Mouse (Mus musculus) heart, embryonic 16.5 days (tissue): ENCODE data around the gene Hjurp. TPM values are rescaled to one million over a fixed set of nuclear protein-coding genes. Genes with fewer than 3 reads are reported as not detected.

Experiments
- ATAC-seq: fragments of 200-750 bp; cut with Nextera tagmentation; replicated peaks from 2 replicates; pipeline ENCODE4 v1.8.0; 2017; ENCODE audit warnings: moderate number of reproducible peaks; ENCODE audit not compliant: insufficient read depth, low FRiP score; ENCODE audit errors: extremely low read depth
- H3K27ac ChIP-seq: fragments of 300-500 bp; sonication (generic); 2 replicates; pipeline ENCODE4 v1.5.1; 2014; ENCODE audit warnings: mild to moderate bottlenecking, low read length, control low read depth, moderate library complexity
- H3K27me3 ChIP-seq: fragments of 300-500 bp; sonication (generic); 2 replicates; pipeline ENCODE4 v1.6.1; 2014; ENCODE audit warnings: low read length, mixed read lengths; ENCODE audit not compliant: control insufficient read depth, insufficient read depth
- H3K36me3 ChIP-seq: fragments of 300-500 bp; sonication (generic); 2 replicates; pipeline ENCODE4 v1.6.1; 2014; ENCODE audit not compliant: control insufficient read depth, insufficient read depth
- H3K4me1 ChIP-seq: fragments of 300-500 bp; sonication (generic); 2 replicates; pipeline ENCODE4 v1.6.1; 2014; ENCODE audit warnings: low read length, mixed read lengths; ENCODE audit not compliant: control insufficient read depth, insufficient read depth
- H3K4me2 ChIP-seq: fragments of 300-500 bp; sonication (generic); 2 replicates; pipeline ENCODE4 v1.6.1; 2014; ENCODE audit warnings: low read depth, mild to moderate bottlenecking, control low read depth, low read length
- H3K4me3 ChIP-seq: fragments of 300-500 bp; sonication (generic); 2 replicates; pipeline ENCODE4 v1.5.1; 2014; ENCODE audit warnings: mild to moderate bottlenecking, control low read depth, low read length
- H3K9ac ChIP-seq: fragments of 300-500 bp; sonication (generic); 2 replicates; pipeline ENCODE4 v1.6.1; 2014; ENCODE audit warnings: low read length, control low read depth
- H3K9me3 ChIP-seq: fragments of 300-500 bp; sonication (generic); replicated peaks from 2 replicates; pipeline ENCODE4 v1.6.1; 2016; ENCODE audit warnings: low read length; ENCODE audit not compliant: control insufficient read depth
- WGBS: fragments of 180-500 bp; shearing (Covaris S2); extraction: QIAGEN DNeasy Blood & Tissue Kit; methylation state at CpG from one replicate; pipeline ENCODE4 v1.1.7; 2014; 5-methylcytosine and 5-hydroxymethylcytosine counted together
- polyA plus RNA-seq: library from polyadenylated mRNA; unstranded; fragments of >200 nt; fragmentation: Nextera tagmentation; extraction: Ambion mirVana; gene quantifications from 2 replicates; pipeline ENCODE4 v1.2.1, GENCODE M21; 2015

The Hjurp gene
- polyA plus RNA-seq, 1 experiment from 2014 or later: 108 TPM

DNA sequence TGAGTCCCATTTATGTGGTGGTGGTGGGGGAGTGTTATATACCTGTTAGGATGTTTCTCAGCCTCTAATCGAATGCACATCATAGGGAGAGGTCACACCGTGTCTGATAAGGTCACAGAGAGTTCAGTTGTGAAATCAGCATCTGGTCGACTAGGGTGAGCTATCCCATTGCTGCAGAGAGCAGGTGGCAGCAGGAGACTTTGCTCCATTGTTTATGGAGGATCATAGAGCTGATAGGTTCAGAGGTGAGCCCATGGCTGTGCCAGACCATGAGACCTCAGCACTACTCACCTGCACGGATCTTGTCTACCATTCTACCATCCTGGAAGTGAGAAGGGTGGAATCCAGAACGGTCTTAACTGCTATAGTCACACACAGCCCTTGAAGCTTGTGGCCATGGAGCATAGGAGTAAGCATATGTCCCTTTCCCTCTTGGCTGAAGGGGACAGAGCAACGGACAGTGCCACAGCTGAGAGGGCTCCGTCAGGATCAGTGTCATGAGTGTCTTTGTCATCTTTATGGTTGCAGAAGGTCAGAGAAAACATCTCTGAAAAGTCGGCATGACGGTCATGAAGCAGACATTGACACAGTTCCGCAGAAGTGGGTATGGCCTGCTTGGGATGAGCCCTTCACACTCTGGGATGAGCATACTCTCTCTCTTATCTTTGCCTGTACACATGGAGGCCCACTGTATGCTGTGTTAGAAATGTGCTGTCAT, 7.0 kb upstream of the Hjurp start:
- H3K27ac ChIP-seq: no peak overlapping the region
- no peaks in the 10 kb centered on the region for H3K36me3 ChIP-seq
- 57% methylated on average over 10 of the region's 10 CpGs for WGBS
- no peak overlapping the region for H3K4me2 ChIP-seq
- no peaks in the 10 kb centered on the region for H3K27me3 ChIP-seq
- peaks cover 44% of the 10 kb centered on the region for H3K9me3 ChIP-seq
- ATAC-seq: no peak
- H3K4me3 ChIP-seq: no peak overlapping the region
- no peaks in the 10 kb centered on the region for H3K4me1 ChIP-seq
- H3K9ac ChIP-seq: no peak overlapping the region

- Histone ChIP-seq H3K4me1 (no peaks in the 10 kb centered on the region), H3K4me2 (no peak overlapping the region), H3K27me3 (no peaks in the 10 kb centered on the region), H3K4me3 (no peak overlapping the region), H3K9ac (no peak overlapping the region), H3K27ac (no peak overlapping the region), H3K36me3 (no peaks in the 10 kb centered on the region), H3K9me3 (peaks cover 42% of the 10 kb centered on the region)
- WGBS: 73% methylated on average over 15 of the region's 15 CpGs
- ATAC-seq: no peak
These were observed 6.2 kb upstream of the Hjurp start for GRCm38 (mm10) chr1:88283376-88284227.

- no peak overlapping the region for H3K9ac ChIP-seq
- no peaks in the 10 kb centered on the region for H3K36me3 ChIP-seq
- H3K27ac ChIP-seq: no peak overlapping the region
- no peak for ATAC-seq
- no peaks in the 10 kb centered on the region for H3K4me1 ChIP-seq
- peaks cover 34% of the 10 kb centered on the region for H3K9me3 ChIP-seq
- no peak overlapping the region for H3K4me3 ChIP-seq
- WGBS: 53% methylated on average over 3 of the region's 3 CpGs
- no peak overlapping the region for H3K4me2 ChIP-seq
- no peaks in the 10 kb centered on the region for H3K27me3 ChIP-seq
These were observed 4.9 kb upstream of the Hjurp start for GRCm38 (mm10) chr1:88282301-88282700.

DNA sequence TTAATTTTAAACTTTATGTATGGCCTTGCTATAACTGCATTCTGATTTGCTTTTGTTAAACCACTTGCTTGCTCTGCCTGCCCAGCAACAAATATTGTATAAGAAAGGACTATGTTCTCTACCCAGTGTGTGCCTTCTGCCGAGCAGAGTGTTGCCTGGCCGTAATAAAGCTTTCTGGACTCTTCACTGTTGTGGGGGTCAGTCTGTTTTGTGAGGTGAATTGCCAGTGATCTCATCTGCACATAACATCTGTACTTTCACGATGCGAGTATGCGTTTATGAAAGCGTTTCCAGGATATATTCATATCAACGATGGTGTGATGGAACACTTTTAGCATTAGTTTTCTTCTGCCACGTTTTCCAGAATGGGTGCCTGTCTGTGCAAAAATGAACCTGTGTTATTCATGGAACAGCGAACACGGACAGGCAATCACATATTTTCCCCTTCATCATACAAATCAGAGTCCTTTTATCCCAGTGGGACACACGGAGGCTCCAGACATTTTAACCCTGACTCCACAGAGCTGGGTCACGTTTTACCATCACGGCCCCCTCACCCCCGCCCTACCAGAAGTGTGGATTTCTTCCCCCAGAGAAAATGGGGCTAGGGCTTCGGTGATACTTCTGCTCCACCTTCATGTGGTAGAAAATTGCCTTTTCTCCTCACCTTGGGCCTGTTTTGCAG, 2.7 kb upstream of the Hjurp start:
- H3K27me3 ChIP-seq: no peaks in the 10 kb centered on the region
- no peak overlapping the region for H3K27ac ChIP-seq
- H3K9me3 ChIP-seq: peaks cover 25% of the 10 kb centered on the region
- no peak overlapping the region for H3K4me3 ChIP-seq
- no peak overlapping the region for H3K9ac ChIP-seq
- H3K36me3 ChIP-seq: no peaks in the 10 kb centered on the region
- H3K4me1 ChIP-seq: peaks cover 15% of the 10 kb centered on the region
- H3K4me2 ChIP-seq: no peak overlapping the region
- 67% methylated on average over 15 of the region's 15 CpGs for WGBS
- no peak for ATAC-seq

DNA sequence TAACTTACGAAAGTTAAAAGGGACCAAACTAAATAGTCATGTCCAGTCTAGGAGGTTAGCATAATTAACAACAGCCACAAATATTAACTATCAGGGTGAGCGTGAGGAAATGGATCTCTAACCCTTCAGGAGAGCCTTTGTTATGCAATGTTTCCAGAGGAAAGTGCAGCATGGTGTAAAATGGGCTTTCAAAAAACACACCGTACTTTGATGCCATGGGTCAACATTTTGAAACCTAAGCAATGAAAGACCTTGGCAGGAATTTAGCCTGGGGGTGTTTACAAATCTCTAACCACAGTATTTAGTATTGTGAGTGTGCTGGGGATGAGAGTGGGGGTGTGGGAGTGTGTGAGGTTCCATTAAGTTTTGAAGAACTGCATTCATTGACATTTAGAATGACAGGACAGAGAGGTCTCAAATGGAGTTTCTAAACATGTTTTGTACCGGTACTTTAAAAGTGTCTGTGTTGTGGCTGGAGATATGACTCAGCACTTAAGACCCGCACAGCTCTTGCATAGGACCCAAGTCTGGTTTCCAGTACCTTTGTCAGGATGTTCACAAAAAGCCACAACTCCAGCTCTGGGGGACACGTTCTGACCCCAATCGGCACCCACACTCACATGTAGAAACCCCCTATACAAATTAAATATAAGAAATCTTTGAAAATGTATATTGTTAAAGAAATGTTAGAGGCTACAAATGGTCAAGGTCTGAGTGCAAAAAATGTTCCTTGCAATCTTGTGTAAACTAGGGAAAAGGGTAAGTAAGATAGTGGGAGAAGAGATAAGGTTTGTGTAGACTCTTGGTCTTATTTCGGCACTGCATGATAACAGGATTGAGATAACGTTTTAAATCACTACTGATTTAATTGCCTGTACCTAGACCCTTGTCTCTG, 1.9 kb upstream of the Hjurp start:
- no peaks in the 10 kb centered on the region for H3K27me3 ChIP-seq
- no peak overlapping the region for H3K9ac ChIP-seq
- H3K9me3 ChIP-seq: peaks cover 17% of the 10 kb centered on the region
- 50% methylated on average over 9 of the region's 9 CpGs for WGBS
- H3K4me2 ChIP-seq: no peak overlapping the region
- no peak for ATAC-seq
- H3K4me3 ChIP-seq: no peak overlapping the region
- H3K27ac ChIP-seq: no peak overlapping the region
- peaks cover 6% of the 10 kb centered on the region for H3K36me3 ChIP-seq
- peaks cover 17% of the 10 kb centered on the region for H3K4me1 ChIP-seq

DNA sequence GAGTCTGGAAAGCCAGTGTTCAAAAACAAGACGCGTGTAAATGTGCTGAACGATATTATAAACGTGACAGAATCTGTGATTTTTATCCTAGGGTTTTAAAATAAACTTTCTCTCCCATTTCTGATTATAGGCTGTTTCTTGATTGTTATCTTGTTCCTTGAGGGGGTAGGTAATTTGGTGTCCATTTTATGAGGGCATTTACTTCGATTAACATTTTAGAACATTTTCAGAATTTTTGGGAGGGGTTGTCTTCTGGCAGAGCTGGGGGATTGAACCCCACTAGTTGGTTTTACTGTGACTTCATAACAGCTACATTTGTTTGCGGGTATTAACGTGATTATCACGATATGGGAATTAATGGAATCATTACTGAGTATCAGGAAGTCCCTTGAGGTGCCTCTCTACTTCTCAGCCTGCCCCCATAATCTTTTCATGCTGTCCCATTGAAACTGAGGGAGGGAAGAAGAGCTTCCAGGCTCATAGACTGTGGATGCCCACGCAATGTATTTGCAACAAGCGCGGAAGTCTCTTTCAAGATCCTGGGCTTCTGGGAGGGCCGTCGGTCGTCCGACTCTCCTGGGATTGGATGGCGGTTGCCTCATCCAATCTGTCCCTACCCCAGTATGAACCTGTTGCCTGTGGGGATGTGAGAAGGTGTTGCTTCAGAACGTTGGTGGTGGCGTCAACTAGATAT, 532 bp upstream of the Hjurp start:
- H3K4me1 ChIP-seq: peaks cover 17% of the 10 kb centered on the region
- peak overlapping the region; percentile 90 for H3K27ac ChIP-seq
- H3K27me3 ChIP-seq: no peaks in the 10 kb centered on the region
- H3K36me3 ChIP-seq: peaks cover 18% of the 10 kb centered on the region
- WGBS: 64% methylated on average over 18 of the region's 18 CpGs
- H3K9ac ChIP-seq: peak overlapping the region; percentile 86
- H3K4me2 ChIP-seq: peak overlapping the region; percentile 71
- peak overlapping the region; percentile 64 for H3K4me3 ChIP-seq
- no peak for ATAC-seq
- peaks cover 6% of the 10 kb centered on the region; the same call in 1 of the 2 replicates for H3K9me3 ChIP-seq

- Histone ChIP-seq H3K4me3 (peak overlapping the region; percentile 64), H3K27ac (peak overlapping the region; percentile 90), H3K27me3 (no peaks in the 10 kb centered on the region), H3K9me3 (no peaks in the 10 kb centered on the region), H3K4me2 (peak overlapping the region; percentile 71), H3K4me1 (peaks cover 17% of the 10 kb centered on the region), H3K36me3 (peaks cover 29% of the 10 kb centered on the region), H3K9ac (peak overlapping the region; percentile 86)
- ATAC-seq: peak; percentile 14
- WGBS: 21% methylated on average over 10 of the region's 10 CpGs
These were observed 822 bp downstream of the Hjurp start for GRCm38 (mm10) chr1:88276524-88277097.
